Mouse (Mus musculus) stomach, embryonic 15.5 days (tissue): Measurements from ENCODE around the gene Rgs3. TPM values are rescaled to one million over a fixed set of nuclear protein-coding genes. Genes with fewer than 3 reads are reported as not detected.
A peak's percentile ranks its signal among the peaks of the same experiment; 100 is the strongest.

Source experiments
- ATAC-seq: fragments of 200-750 bp; cut with Nextera tagmentation; 2 replicates; pipeline ENCODE4 v1.8.0; 2017; ENCODE audit warnings: low read depth, moderate number of reproducible peaks, moderate TSS enrichment; ENCODE audit not compliant: insufficient read depth, low FRiP score
- H3K27ac ChIP-seq: fragments of 300-500 bp; sonication (generic); 2 replicates; pipeline ENCODE4 v1.5.1; 2015; ENCODE audit warnings: mild to moderate bottlenecking, inconsistent platforms
- H3K27me3 ChIP-seq: fragments of 300-500 bp; sonication (generic); replicated peaks from 2 replicates; pipeline ENCODE4 v1.6.1; 2015; ENCODE audit warnings: inconsistent platforms
- H3K36me3 ChIP-seq: fragments of 300-500 bp; sonication (generic); 2 replicates; pipeline ENCODE4 v1.6.1; 2015; ENCODE audit warnings: inconsistent platforms
- H3K4me1 ChIP-seq: fragments of 300-500 bp; sonication (generic); 2 replicates; pipeline ENCODE4 v1.6.1; 2015; ENCODE audit warnings: inconsistent platforms
- H3K4me2 ChIP-seq: fragments of 300-500 bp; sonication (generic); 2 replicates; pipeline ENCODE4 v1.6.1; 2015; ENCODE audit warnings: mild to moderate bottlenecking, inconsistent platforms
- H3K4me3 ChIP-seq: fragments of 300-500 bp; sonication (generic); replicated peaks from 2 replicates; pipeline ENCODE4 v1.5.1; 2015; ENCODE audit warnings: inconsistent platforms
- H3K9ac ChIP-seq: fragments of 300-500 bp; sonication (generic); 2 replicates; pipeline ENCODE4 v1.6.1; 2015; ENCODE audit warnings: inconsistent platforms
- H3K9me3 ChIP-seq: fragments of 300-500 bp; sonication (generic); 2 replicates; pipeline ENCODE4 v1.6.1; 2016; ENCODE audit warnings: inconsistent platforms
- WGBS: fragments of 180-500 bp; shearing (Covaris S2); methylation state at CpG from one replicate; pipeline ENCODE4 v1.1.7; 2015; 5-methylcytosine and 5-hydroxymethylcytosine counted together
- polyA plus RNA-seq: library from polyadenylated mRNA; unstranded; fragments of >200 nt; fragmentation: Nextera tagmentation; extraction: Ambion mirVana; gene quantifications from 2 replicates; pipeline ENCODE4 v1.2.1, GENCODE M21; 2015

The Rgs3 gene
- polyA plus RNA-seq, 1 experiment from 2014 or later = 46.8 TPM

GRCm38 (mm10) chr4:62560963-62561629 is 1.4 kb downstream of the Rgs3 start:
- H3K4me1 ChIP-seq = 0 out of 2 replicates have a peak, but pooled peaks cover 2% of the 10 kb centered on the region
- WGBS = 21% methylated on average over 4 of the region's 4 CpGs
- H3K9me3 ChIP-seq = no peaks in the 10 kb centered on the region
- peak; percentile 43; the same call in 1 of the 2 replicates for ATAC-seq
- no peak overlapping the region for H3K4me2 ChIP-seq
- H3K9ac ChIP-seq = no peak overlapping the region
- H3K27me3 ChIP-seq = no peaks in the 10 kb centered on the region
- H3K4me3 ChIP-seq = no peak overlapping the region
- H3K36me3 ChIP-seq = no peaks in the 10 kb centered on the region
- no peak overlapping the region for H3K27ac ChIP-seq

DNA sequence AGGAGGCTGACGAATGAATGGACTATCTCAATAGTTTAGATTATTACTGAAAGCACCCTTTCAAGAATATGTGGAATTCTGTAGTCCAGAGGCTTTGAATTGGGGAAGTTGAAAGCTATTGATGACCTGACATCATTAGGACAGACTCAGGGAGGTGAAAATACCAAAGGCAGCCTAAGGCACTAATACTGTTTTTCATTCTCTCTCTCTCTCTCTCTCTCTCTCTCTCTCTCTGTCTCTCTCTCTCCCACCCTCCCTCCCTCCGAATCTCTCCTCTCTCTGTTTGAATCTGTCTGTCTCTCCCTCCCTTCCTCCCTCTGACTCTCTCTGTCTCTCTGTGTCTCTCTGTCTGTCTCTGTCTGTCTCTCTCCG is 2.0 kb downstream of the Rgs3 start:
- Histone ChIP-seq H3K4me1 (0 out of 2 replicates have a peak, but pooled peaks cover 7% of the 10 kb centered on the region), H3K4me2 (no peak overlapping the region), H3K9me3 (no peaks in the 10 kb centered on the region), H3K36me3 (no peaks in the 10 kb centered on the region), H3K27me3 (no peaks in the 10 kb centered on the region), H3K4me3 (no peak overlapping the region), H3K27ac (no peak overlapping the region), H3K9ac (no peak overlapping the region)
- WGBS = 37% methylated on average over 3 of the region's 3 CpGs
- ATAC-seq = no peak

DNA sequence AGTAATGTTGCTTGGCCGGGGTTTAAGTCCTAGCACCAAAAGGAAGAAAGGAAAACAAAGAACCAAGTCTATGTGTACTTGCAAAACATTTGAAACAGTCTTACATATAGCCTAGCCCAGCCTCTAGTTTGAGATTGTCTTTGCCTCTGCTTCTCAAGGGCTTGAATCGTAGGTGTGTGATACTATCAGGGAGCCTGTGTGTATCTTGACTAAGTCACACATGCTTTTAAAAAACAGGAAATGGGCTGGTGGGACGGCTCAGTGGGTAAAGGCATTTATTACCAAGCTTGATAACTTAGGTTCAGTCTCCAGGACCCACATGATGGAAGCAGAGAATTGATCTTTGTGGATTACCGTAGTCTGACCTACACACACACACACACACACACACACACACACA is 2.4 kb downstream of the Rgs3 start:
- Histone ChIP-seq H3K4me3 (no peak overlapping the region), H3K4me2 (no peak overlapping the region), H3K27me3 (no peaks in the 10 kb centered on the region), H3K27ac (no peak overlapping the region), H3K4me1 (0 out of 2 replicates have a peak, but pooled peaks cover 8% of the 10 kb centered on the region), H3K9ac (no peak overlapping the region), H3K9me3 (no peaks in the 10 kb centered on the region), H3K36me3 (no peaks in the 10 kb centered on the region)
- ATAC-seq = no peak
- WGBS = 55% methylated on average over 4 of the region's 4 CpGs

DNA sequence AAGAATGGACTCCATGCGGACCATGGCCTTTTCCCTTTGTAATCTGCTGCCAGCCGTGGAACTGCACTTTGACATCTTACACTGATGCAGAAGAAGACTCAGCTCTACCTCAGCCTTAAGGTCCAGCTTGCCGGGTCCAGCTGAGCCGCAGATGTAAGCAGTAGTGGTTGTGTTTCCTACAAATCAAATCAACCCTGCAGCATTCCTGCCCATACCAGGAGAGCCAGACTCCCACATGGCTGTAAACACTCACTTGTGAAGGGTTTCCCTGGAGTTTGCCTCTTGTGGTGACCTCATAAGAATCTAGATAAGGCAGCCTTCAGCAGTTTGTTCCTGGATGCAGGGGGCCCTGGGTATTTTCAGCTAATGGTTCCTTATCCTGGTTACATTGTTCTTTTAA is 6.9 kb downstream of the Rgs3 start:
- H3K36me3 ChIP-seq = no peaks in the 10 kb centered on the region
- no peak overlapping the region for H3K9ac ChIP-seq
- H3K4me2 ChIP-seq = no peak overlapping the region
- 60% methylated on average over 4 of the region's 4 CpGs for WGBS
- ATAC-seq = peak; percentile 57; the same call in 1 of the 2 replicates
- no peak overlapping the region for H3K4me3 ChIP-seq
- no peaks in the 10 kb centered on the region for H3K9me3 ChIP-seq
- no peaks in the 10 kb centered on the region for H3K27me3 ChIP-seq
- 0 out of 2 replicates have a peak, but pooled peaks cover 8% of the 10 kb centered on the region for H3K4me1 ChIP-seq
- no peak overlapping the region for H3K27ac ChIP-seq

GRCm38 (mm10) chr4:62567696-62568095 is 8.0 kb downstream of the Rgs3 start:
- Histone ChIP-seq H3K4me1 (0 out of 2 replicates have a peak, but pooled peaks cover 8% of the 10 kb centered on the region), H3K4me2 (no peak overlapping the region), H3K27ac (no peak overlapping the region), H3K36me3 (no peaks in the 10 kb centered on the region), H3K27me3 (no peaks in the 10 kb centered on the region), H3K9me3 (no peaks in the 10 kb centered on the region), H3K9ac (no peak overlapping the region), H3K4me3 (no peak overlapping the region)
- no peak for ATAC-seq
- 80% methylated on average over 6 of the region's 6 CpGs for WGBS

- 82% methylated on average over 1 of the region's 1 CpGs for WGBS
- no peak overlapping the region for H3K27ac ChIP-seq
- H3K9ac ChIP-seq = no peak overlapping the region
- H3K36me3 ChIP-seq = no peaks in the 10 kb centered on the region
- no peaks in the 10 kb centered on the region for H3K27me3 ChIP-seq
- H3K4me3 ChIP-seq = no peak overlapping the region
- no peak for ATAC-seq
- no peaks in the 10 kb centered on the region for H3K9me3 ChIP-seq
- 0 out of 2 replicates have a peak, but pooled peaks cover 8% of the 10 kb centered on the region for H3K4me1 ChIP-seq
- H3K4me2 ChIP-seq = no peak overlapping the region
Observed at GRCm38 (mm10) chr4:62568359-62568758, 8.7 kb downstream of the Rgs3 start.

DNA sequence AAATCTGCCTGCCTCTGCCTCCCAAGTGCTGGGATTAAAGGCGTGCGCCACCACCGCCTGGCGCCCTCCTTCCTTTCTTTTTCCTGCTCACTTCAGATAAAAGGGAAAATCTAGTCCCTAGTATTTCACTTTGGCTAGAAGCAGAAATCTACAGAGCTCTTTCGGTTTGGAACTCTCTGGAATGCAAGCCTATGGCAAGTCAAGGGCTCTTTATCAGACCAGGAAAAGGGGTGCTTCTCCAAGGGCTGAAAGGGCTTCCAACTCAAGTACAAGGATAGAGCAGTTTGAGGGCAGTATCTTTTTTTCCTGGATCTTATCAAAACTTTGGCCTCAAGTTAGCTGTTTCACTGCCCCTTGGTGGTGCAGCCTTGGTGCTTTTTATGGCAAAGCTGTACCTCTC is 10.0 kb downstream of the Rgs3 start:
- no peak overlapping the region for H3K4me3 ChIP-seq
- H3K9ac ChIP-seq = no peak overlapping the region
- no peak overlapping the region for H3K4me2 ChIP-seq
- no peaks in the 10 kb centered on the region for H3K9me3 ChIP-seq
- H3K4me1 ChIP-seq = 0 out of 2 replicates have a peak, but pooled peaks cover 8% of the 10 kb centered on the region
- no peak overlapping the region for H3K27ac ChIP-seq
- 93% methylated on average over 5 of the region's 5 CpGs for WGBS
- H3K27me3 ChIP-seq = no peaks in the 10 kb centered on the region
- no peak for ATAC-seq
- no peaks in the 10 kb centered on the region for H3K36me3 ChIP-seq

- Histone ChIP-seq H3K9me3 (no peaks in the 10 kb centered on the region), H3K27me3 (no peaks in the 10 kb centered on the region), H3K27ac (no peak overlapping the region), H3K36me3 (no peaks in the 10 kb centered on the region), H3K4me1 (0 out of 2 replicates have a peak, but pooled peaks cover 8% of the 10 kb centered on the region), H3K4me2 (no peak overlapping the region), H3K4me3 (no peak overlapping the region), H3K9ac (no peak overlapping the region)
- no peak for ATAC-seq
- 53% methylated on average over 5 of the region's 5 CpGs for WGBS
Observed at GRCm38 (mm10) chr4:62570029-62570428, 10.4 kb downstream of the Rgs3 start.

DNA sequence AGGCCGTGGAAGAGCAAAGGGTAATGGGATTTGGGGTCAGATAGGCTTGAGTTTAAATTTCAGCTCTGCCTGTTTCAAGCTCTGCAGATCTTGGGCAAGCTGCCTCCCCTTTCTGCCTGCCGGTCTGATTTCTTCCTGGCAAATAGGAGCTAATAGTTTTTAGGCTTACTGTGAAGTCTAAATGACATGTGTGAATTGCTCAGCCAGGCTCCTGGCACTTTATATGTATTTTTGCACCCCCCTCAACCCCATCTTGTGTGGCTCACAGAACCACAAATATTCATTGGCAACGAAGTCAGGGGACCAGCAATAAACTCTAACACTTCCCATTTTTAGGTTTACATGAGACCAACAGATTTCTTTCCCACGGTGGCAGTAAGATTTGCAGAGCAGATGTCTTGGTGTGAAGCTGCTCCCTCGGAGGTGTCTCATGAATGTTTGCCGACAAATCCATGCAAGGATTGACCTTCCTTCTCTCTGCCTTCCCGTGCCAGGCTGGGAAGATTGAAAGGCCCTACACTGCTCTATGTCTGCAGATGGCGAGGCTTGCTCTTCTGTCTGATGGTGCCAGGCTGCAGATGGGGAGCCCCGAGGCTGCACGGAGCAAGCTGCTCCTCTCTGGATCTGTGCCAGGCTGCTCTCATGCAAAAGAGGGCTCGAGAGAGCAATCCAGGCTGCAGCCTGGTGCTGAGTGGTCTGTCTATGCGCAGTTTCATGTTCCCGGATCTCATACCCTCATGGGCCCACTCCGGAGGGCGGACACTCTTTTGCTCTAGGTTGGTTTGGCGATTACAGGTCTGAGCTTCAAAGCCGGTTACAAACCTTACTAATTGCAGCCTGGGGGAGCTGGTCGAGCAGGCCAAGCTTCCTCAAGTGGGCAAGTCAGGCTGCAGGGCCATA is 23.0 kb downstream of the Rgs3 start:
- no peaks in the 10 kb centered on the region for H3K36me3 ChIP-seq
- peak overlapping the region; percentile 51; the same call in 1 of the 2 replicates for H3K27ac ChIP-seq
- H3K4me3 ChIP-seq = peak overlapping the region; percentile 50
- peak overlapping the region; percentile 83 for H3K4me2 ChIP-seq
- no peaks in the 10 kb centered on the region for H3K9me3 ChIP-seq
- ATAC-seq = peak; percentile 36
- peak overlapping the region; percentile 10; the same call in 1 of the 2 replicates for H3K9ac ChIP-seq
- 0 out of 2 replicates have a peak, but pooled peaks cover 11% of the 10 kb centered on the region for H3K27me3 ChIP-seq
- WGBS = 24% methylated on average over 18 of the region's 18 CpGs
- H3K4me1 ChIP-seq = peaks cover 13% of the 10 kb centered on the region

GRCm38 (mm10) chr4:62583265-62584092 is 23.8 kb downstream of the Rgs3 start:
- H3K4me3 ChIP-seq = peak overlapping the region; percentile 50
- peak; percentile 90 for ATAC-seq
- 0 out of 2 replicates have a peak, but pooled peaks cover 11% of the 10 kb centered on the region for H3K27me3 ChIP-seq
- peak overlapping the region; percentile 22 for H3K9ac ChIP-seq
- H3K4me1 ChIP-seq = peaks cover 13% of the 10 kb centered on the region
- H3K9me3 ChIP-seq = no peaks in the 10 kb centered on the region
- no peaks in the 10 kb centered on the region for H3K36me3 ChIP-seq
- peak overlapping the region; percentile 51; the same call in 1 of the 2 replicates for H3K27ac ChIP-seq
- 4% methylated on average over 40 of the region's 42 CpGs for WGBS
- H3K4me2 ChIP-seq = peak overlapping the region; percentile 83

GRCm38 (mm10) chr4:62587067-62587466 is 27.4 kb downstream of the Rgs3 start:
- Histone ChIP-seq H3K27ac (no peak overlapping the region), H3K9ac (no peak overlapping the region), H3K4me3 (no peak overlapping the region), H3K4me2 (no peak overlapping the region), H3K36me3 (no peaks in the 10 kb centered on the region), H3K4me1 (peaks cover 20% of the 10 kb centered on the region), H3K9me3 (no peaks in the 10 kb centered on the region), H3K27me3 (0 out of 2 replicates have a peak, but pooled peaks cover 11% of the 10 kb centered on the region)
- WGBS = 81% methylated on average over 8 of the region's 8 CpGs
- ATAC-seq = no peak
